Mouse (Mus musculus) heart, embryonic 10.5 days (tissue): ENCODE measurements around the gene Ano8. TPM values are rescaled to one million over a fixed set of nuclear protein-coding genes. Genes with fewer than 3 reads are reported as not detected.
A peak's percentile ranks its signal among the peaks of the same experiment; 100 is the strongest.

ENCODE experiments used
- DNase-seq: peaks from one replicate; pipeline ENCODE4 v3.0.0-alpha.2; 2017; ENCODE audit warnings: low spot score
- H3K27ac ChIP-seq: fragments of 300-500 bp; sonication (generic); 2 replicates; pipeline ENCODE4 v1.5.1; 2016; ENCODE audit warnings: mild to moderate bottlenecking
- H3K27me3 ChIP-seq: fragments of 300-500 bp; sonication (generic); 2 replicates; pipeline ENCODE4 v1.6.1; 2016; ENCODE audit warnings: mild to moderate bottlenecking; ENCODE audit not compliant: poor library complexity, insufficient read depth, severe bottlenecking
- H3K36me3 ChIP-seq: fragments of 300-500 bp; sonication (generic); 2 replicates; pipeline ENCODE4 v1.6.1; 2016; ENCODE audit warnings: mild to moderate bottlenecking, moderate library complexity
- H3K4me1 ChIP-seq: fragments of 300-500 bp; sonication (generic); 2 replicates; pipeline ENCODE4 v1.6.1; 2016; ENCODE audit warnings: mild to moderate bottlenecking
- H3K4me3 ChIP-seq: fragments of 300-500 bp; sonication (generic); 2 replicates; pipeline ENCODE4 v1.5.1; 2016; ENCODE audit warnings: mild to moderate bottlenecking, moderate library complexity
- H3K9me3 ChIP-seq: fragments of 300-500 bp; sonication (generic); 2 replicates; pipeline ENCODE4 v1.6.1; 2016; ENCODE audit warnings: mild to moderate bottlenecking, moderate library complexity
- WGBS: fragments of 180-500 bp; shearing (Covaris S2); methylation state at CpG from one replicate; pipeline ENCODE4 v1.1.7; 2016; 5-methylcytosine and 5-hydroxymethylcytosine counted together
- polyA plus RNA-seq: library from polyadenylated mRNA; unstranded; fragments of >200 nt; fragmentation: Nextera tagmentation; extraction: Ambion mirVana; gene quantifications from 2 replicates; pipeline ENCODE4 v1.2.1, GENCODE M21; 2016

Ano8 gene
- polyA plus RNA-seq, 1 experiment from 2014 or later, result 2.7 TPM

- no peak for DNase-seq
- WGBS, result 96% methylated on average over 18 of the region's 18 CpGs
- no peaks in the 10 kb centered on the region for H3K9me3 ChIP-seq
- no peak overlapping the region for H3K4me3 ChIP-seq
- H3K36me3 ChIP-seq, result peaks cover 64% of the 10 kb centered on the region
- no peak overlapping the region for H3K27ac ChIP-seq
- H3K27me3 ChIP-seq, result peaks cover 17% of the 10 kb centered on the region
- peaks cover 40% of the 10 kb centered on the region for H3K4me1 ChIP-seq
Measured at GRCm38 (mm10) chr8:71474344-71474743, 11.4 kb downstream of the Ano8 start.

- H3K4me1 ChIP-seq, result peaks cover 41% of the 10 kb centered on the region
- no peak overlapping the region for H3K4me3 ChIP-seq
- no peaks in the 10 kb centered on the region for H3K9me3 ChIP-seq
- H3K27me3 ChIP-seq, result 0 out of 2 replicates have a peak, but pooled peaks cover 5% of the 10 kb centered on the region
- H3K27ac ChIP-seq, result no peak overlapping the region
- DNase-seq, result no peak
- H3K36me3 ChIP-seq, result peaks cover 53% of the 10 kb centered on the region
- 87% methylated on average over 8 of the region's 8 CpGs for WGBS
Measured at GRCm38 (mm10) chr8:71472601-71473386, 13.0 kb downstream of the Ano8 start.

- 93% methylated on average over 17 of the region's 17 CpGs for WGBS
- no peak for DNase-seq
- Histone ChIP-seq H3K9me3 (no peaks in the 10 kb centered on the region), H3K4me1 (peaks cover 33% of the 10 kb centered on the region), H3K27ac (no peak overlapping the region), H3K4me3 (no peak overlapping the region), H3K27me3 (no peaks in the 10 kb centered on the region), H3K36me3 (peaks cover 53% of the 10 kb centered on the region)
Measured at GRCm38 (mm10) chr8:71471861-71472260, 13.9 kb downstream of the Ano8 start.

- Histone ChIP-seq H3K27me3 (no peaks in the 10 kb centered on the region), H3K9me3 (no peaks in the 10 kb centered on the region), H3K4me1 (peaks cover 23% of the 10 kb centered on the region), H3K27ac (no peak overlapping the region), H3K4me3 (no peak overlapping the region), H3K36me3 (peaks cover 61% of the 10 kb centered on the region)
- no peak for DNase-seq
- WGBS, result 85% methylated on average over 5 of the region's 5 CpGs
Measured at GRCm38 (mm10) chr8:71470913-71471255, 14.9 kb downstream of the Ano8 start.

- H3K27ac ChIP-seq, result no peak overlapping the region
- peaks cover 23% of the 10 kb centered on the region for H3K4me1 ChIP-seq
- H3K27me3 ChIP-seq, result no peaks in the 10 kb centered on the region
- no peak for DNase-seq
- 85% methylated on average over 3 of the region's 3 CpGs for WGBS
- H3K9me3 ChIP-seq, result no peaks in the 10 kb centered on the region
- H3K4me3 ChIP-seq, result peak overlapping the region; percentile 94
- peaks cover 59% of the 10 kb centered on the region for H3K36me3 ChIP-seq
Measured at GRCm38 (mm10) chr8:71470146-71470912, 15.4 kb downstream of the Ano8 start.

GRCm38 (mm10) chr8:71469411-71469810 lies 16.4 kb downstream of the Ano8 start:
- peak overlapping the region; percentile 92 for H3K27ac ChIP-seq
- peak overlapping the region; percentile 94 for H3K4me3 ChIP-seq
- no peaks in the 10 kb centered on the region for H3K27me3 ChIP-seq
- no peaks in the 10 kb centered on the region for H3K9me3 ChIP-seq
- H3K4me1 ChIP-seq, result peaks cover 27% of the 10 kb centered on the region
- peaks cover 49% of the 10 kb centered on the region for H3K36me3 ChIP-seq
- DNase-seq, result no peak
- WGBS, result under 1% methylated on average over 24 of the region's 24 CpGs

GRCm38 (mm10) chr8:71468916-71469315 lies 16.8 kb downstream of the Ano8 start, which contains the start of gene Dda1:
Gene Dda1, plus strand, starts transcription at chr8:71469199.
- Histone ChIP-seq H3K36me3 (peaks cover 44% of the 10 kb centered on the region), H3K9me3 (no peaks in the 10 kb centered on the region), H3K27me3 (no peaks in the 10 kb centered on the region), H3K4me1 (peaks cover 32% of the 10 kb centered on the region), H3K4me3 (peak within 1 kb of the TSS; percentile 94), H3K27ac (peak within 1 kb of the TSS; percentile 92)
- peak; percentile 99 for DNase-seq
- 1% methylated on average over 52 of the region's 52 CpGs for WGBS

GRCm38 (mm10) chr8:71468001-71468400 lies 17.8 kb downstream of the Ano8 start:
- Histone ChIP-seq H3K27me3 (no peaks in the 10 kb centered on the region), H3K36me3 (peaks cover 35% of the 10 kb centered on the region), H3K4me3 (no peak overlapping the region), H3K27ac (no peak overlapping the region), H3K4me1 (peaks cover 41% of the 10 kb centered on the region), H3K9me3 (no peaks in the 10 kb centered on the region)
- no peak for DNase-seq
- WGBS, result 83% methylated on average over 1 of the region's 1 CpGs

GRCm38 (mm10) chr8:71467201-71467600 lies 18.6 kb downstream of the Ano8 start:
- peaks cover 49% of the 10 kb centered on the region for H3K4me1 ChIP-seq
- H3K4me3 ChIP-seq, result no peak overlapping the region
- 91% methylated on average over 2 of the region's 2 CpGs for WGBS
- H3K27me3 ChIP-seq, result peaks cover 4% of the 10 kb centered on the region
- no peak for DNase-seq
- peaks cover 27% of the 10 kb centered on the region for H3K36me3 ChIP-seq
- H3K9me3 ChIP-seq, result no peaks in the 10 kb centered on the region
- H3K27ac ChIP-seq, result no peak overlapping the region

GRCm38 (mm10) chr8:71466198-71466597 lies 19.6 kb downstream of the Ano8 start:
- H3K4me1 ChIP-seq, result peaks cover 56% of the 10 kb centered on the region
- H3K36me3 ChIP-seq, result peaks cover 22% of the 10 kb centered on the region
- peaks cover 14% of the 10 kb centered on the region for H3K27me3 ChIP-seq
- no peak overlapping the region for H3K4me3 ChIP-seq
- DNase-seq, result no peak
- 91% methylated on average over 5 of the region's 5 CpGs for WGBS
- no peaks in the 10 kb centered on the region for H3K9me3 ChIP-seq
- H3K27ac ChIP-seq, result no peak overlapping the region

- Histone ChIP-seq H3K9me3 (no peaks in the 10 kb centered on the region), H3K36me3 (peaks cover 22% of the 10 kb centered on the region), H3K27me3 (peaks cover 19% of the 10 kb centered on the region), H3K27ac (no peak overlapping the region), H3K4me1 (peaks cover 56% of the 10 kb centered on the region), H3K4me3 (peak overlapping the region; percentile 86)
- WGBS, result 76% methylated on average over 8 of the region's 8 CpGs
- DNase-seq, result no peak
Measured at GRCm38 (mm10) chr8:71465733-71466132, 20.0 kb downstream of the Ano8 start.

- WGBS, result under 1% methylated on average over 59 of the region's 59 CpGs
- peaks cover 21% of the 10 kb centered on the region for H3K36me3 ChIP-seq
- peaks cover 19% of the 10 kb centered on the region for H3K27me3 ChIP-seq
- peak within 1 kb of the TSS; percentile 86 for H3K4me3 ChIP-seq
- peak; percentile 100 for DNase-seq
- peak within 1 kb of the TSS; percentile 85 for H3K27ac ChIP-seq
- H3K9me3 ChIP-seq, result no peaks in the 10 kb centered on the region
- H3K4me1 ChIP-seq, result peaks cover 46% of the 10 kb centered on the region
Measured at GRCm38 (mm10) chr8:71464513-71465500, 21.0 kb downstream of the Ano8 start, which contains the start of gene Mrpl34. Gene Mrpl34, plus strand, starts transcription at chr8:71464959.
